Mouse (Mus musculus) C2C12 (cell line): ENCODE data around the gene Stk31. TPM values are rescaled to one million over a fixed set of nuclear protein-coding genes. Genes with fewer than 3 reads are reported as not detected.

Experiments used
- H3K27me3 ChIP-seq: one replicate; pipeline ENCODE4 v1.6.1; 2011; ENCODE audit not compliant: control insufficient read depth, insufficient read depth, insufficient read length
- H3K36me3 ChIP-seq: one replicate; pipeline ENCODE4 v1.6.1; 2011; ENCODE audit not compliant: control insufficient read depth, insufficient read depth
- H3K4me3 ChIP-seq: one replicate; pipeline ENCODE4 v1.5.1; 2011; ENCODE audit warnings: mild to moderate bottlenecking, control low read depth; ENCODE audit not compliant: poor library complexity, insufficient read depth, severe bottlenecking
- H3K79me2 ChIP-seq: one replicate; pipeline ENCODE4 v1.6.1; 2011; ENCODE audit not compliant: control insufficient read depth, insufficient read depth
- H3K79me3 ChIP-seq: one replicate; pipeline ENCODE4 v1.6.1; 2011; ENCODE audit warnings: low read depth, control low read depth
- H3ac ChIP-seq: one replicate; pipeline ENCODE3; 2011; ENCODE audit warnings: low read depth; ENCODE audit not compliant: control insufficient read depth, insufficient read length
- CEBPB ChIP-seq: IDR thresholded peaks from one replicate; pipeline ENCODE4 v1.6.1; 2011; ENCODE audit warnings: low read depth, mild to moderate bottlenecking, control low read depth, moderate library complexity
- CTCF ChIP-seq: IDR thresholded peaks from one replicate; pipeline ENCODE4 v1.5.1; 2011; ENCODE audit not compliant: control insufficient read depth, insufficient read depth, insufficient read length
- FOSL1 ChIP-seq: IDR thresholded peaks from one replicate; pipeline ENCODE4 v1.8.0; 2011; ENCODE audit warnings: mild to moderate bottlenecking, low read length; ENCODE audit not compliant: poor library complexity, insufficient read depth, severe bottlenecking
- MAX ChIP-seq: IDR thresholded peaks from one replicate; pipeline ENCODE4 v1.6.1; 2011; ENCODE audit warnings: mild to moderate bottlenecking, control low read depth
- MYOD1 ChIP-seq: IDR thresholded peaks from one replicate; pipeline ENCODE4 v1.6.1; 2011; ENCODE audit warnings: low read depth; ENCODE audit not compliant: control insufficient read depth, insufficient read length
- MYOG ChIP-seq: IDR thresholded peaks from one replicate; pipeline ENCODE4 v1.6.1; 2011; ENCODE audit not compliant: control insufficient read depth, insufficient read length; ENCODE audit errors: extremely low read depth
- USF1 ChIP-seq: IDR thresholded peaks from one replicate; pipeline ENCODE4 v1.6.1; 2011; ENCODE audit warnings: low read depth, mild to moderate bottlenecking, control low read depth, moderate library complexity
- long read RNA-seq, 2 experiments: library from polyadenylated mRNA; unstranded; transcript quantifications; one replicate each; pipeline ENCODE4 v2.0.0; 2019 to 2020
- polyA plus RNA-seq: library from polyadenylated mRNA; unstranded; fragments of >200 nt; fragmentation: generic; extraction: Trizol; gene quantifications from one replicate; pipeline ENCODE4 v1.2.1, GENCODE M21; 2012; ENCODE audit warnings: missing spikeins

Stk31 gene
- not detected for polyA plus RNA-seq
- long read RNA-seq, experiment 1: 0 reads
- long read RNA-seq, experiment 2: 0 reads

GRCm38 (mm10) chr6:49395316-49395715 lies at the start of gene Stk31:
Gene Stk31, plus strand, starts transcription at chr6:49395604.
- TF ChIP-seq MAX (no peak), MYOG (no peak), CEBPB (no peak), FOSL1 (no peak), USF1 (no peak), MYOD1 (no peak), CTCF (no peak)
- Histone ChIP-seq H3K36me3 (no peaks in the 10 kb centered on the region), H3ac (no peak within 1 kb of the TSS), H3K79me2 (no peaks in the 10 kb centered on the region), H3K4me3 (no peak within 1 kb of the TSS), H3K27me3 (no peaks in the 10 kb centered on the region), H3K79me3 (no peaks in the 10 kb centered on the region)

GRCm38 (mm10) chr6:49349826-49350225 lies 45.6 kb upstream of the Stk31 start:
- TF ChIP-seq CEBPB (peak; percentile 63), CTCF (no peak)
- no peaks in the 10 kb centered on the region for H3K79me3 ChIP-seq
- no peak overlapping the region for H3ac ChIP-seq
- no peaks in the 10 kb centered on the region for H3K36me3 ChIP-seq
- no peak overlapping the region for H3K4me3 ChIP-seq
- no peaks in the 10 kb centered on the region for H3K27me3 ChIP-seq
- H3K79me2 ChIP-seq: no peaks in the 10 kb centered on the region

GRCm38 (mm10) chr6:49354613-49355012 lies 40.8 kb upstream of the Stk31 start:
- Histone ChIP-seq H3K79me2 (no peaks in the 10 kb centered on the region), H3K27me3 (no peaks in the 10 kb centered on the region), H3K36me3 (no peaks in the 10 kb centered on the region), H3ac (no peak overlapping the region), H3K79me3 (no peaks in the 10 kb centered on the region), H3K4me3 (no peak overlapping the region)
- TF ChIP-seq MAX (no peak), MYOD1 (no peak), USF1 (no peak), CTCF (no peak)

- TF ChIP-seq CTCF: no peak
- TF ChIP-seq MYOD1: no peak
- TF ChIP-seq MAX: no peak
- TF ChIP-seq FOSL1: no peak
- TF ChIP-seq MYOG: no peak
- no peak for TF ChIP-seq USF1
- TF ChIP-seq CEBPB: no peak
- Histone ChIP-seq H3K79me2 (no peaks in the 10 kb centered on the region), H3K27me3 (no peaks in the 10 kb centered on the region), H3K79me3 (no peaks in the 10 kb centered on the region), H3K4me3 (no peak overlapping the region), H3ac (no peak overlapping the region), H3K36me3 (no peaks in the 10 kb centered on the region)
These were observed 40.2 kb upstream of the Stk31 start for GRCm38 (mm10) chr6:49355171-49355570.

GRCm38 (mm10) chr6:49360420-49360819 lies 35.0 kb upstream of the Stk31 start:
- Histone ChIP-seq H3K36me3 (no peaks in the 10 kb centered on the region), H3K4me3 (no peak overlapping the region), H3K79me3 (no peaks in the 10 kb centered on the region), H3K79me2 (no peaks in the 10 kb centered on the region), H3K27me3 (no peaks in the 10 kb centered on the region), H3ac (no peak overlapping the region)
- no peak for TF ChIP-seq MYOG
- TF ChIP-seq FOSL1: no peak
- no peak for TF ChIP-seq CTCF
- TF ChIP-seq MYOD1: no peak
- TF ChIP-seq CEBPB: no peak
- no peak for TF ChIP-seq USF1
- TF ChIP-seq MAX: no peak

- TF ChIP-seq MYOG (no peak), MAX (peak; percentile 36)
These were observed 28.0 kb upstream of the Stk31 start, which contains the start of gene Fam221a for GRCm38 (mm10) chr6:49367159-49368054. Gene Fam221a, plus strand, starts transcription at chr6:49367739.

More at GRCm38 (mm10) chr6:49367159-49368054, 28.0 kb upstream of the Stk31 start, which contains the start of gene Fam221a:
- no peaks in the 10 kb centered on the region for H3K36me3 ChIP-seq
- H3K79me3 ChIP-seq: no peaks in the 10 kb centered on the region
- no peaks in the 10 kb centered on the region for H3K79me2 ChIP-seq
- H3K27me3 ChIP-seq: no peaks in the 10 kb centered on the region
- H3K4me3 ChIP-seq: peak within 1 kb of the TSS; percentile 23
- H3ac ChIP-seq: peak within 1 kb of the TSS; percentile 33
